Mouse (Mus musculus) granulocyte monocyte progenitor cell, adult 5-6 weeks (primary cell): ENCODE results near the gene Gbp7. TPM values are rescaled to one million over a fixed set of nuclear protein-coding genes. Genes with fewer than 3 reads are reported as not detected.
"Not testable (repeated sequence)": the region's sequence is repeated elsewhere in the genome, so short reads cannot be mapped to it uniquely, and the experiment has no call there.

Experiments used
- ATAC-seq: replicated peaks from 2 replicates; pipeline ENCODE4 v1.8.0; 2016; ENCODE audit warnings: mild to moderate bottlenecking, moderate TSS enrichment, inconsistent platforms; ENCODE audit not compliant: poor library complexity, severe bottlenecking
- total RNA-seq, 2 experiments: library from RNA; stranded (forward) in 1 of 2; stranded (reverse) in 1 of 2; fragments of 200-712, 200-1000 nt in 1 of 2; fragments of >200 nt in 1 of 2; fragmentation: Nextera tagmentation in 1 of 2; gene quantifications; 2 replicates each; pipeline ENCODE4 v1.2.3; 2014 to 2017

Gene Gbp7
- total RNA-seq, 2 experiments from 2014 or later: 14.2 to 24.3 TPM

- ATAC-seq: peak; percentile 90
Observed at GRCm38 (mm10) chr3:142560296-142560948, 30.3 kb downstream of the Gbp7 start.

- 0 out of 2 replicates have a peak, but pooled peaks have one; percentile 0 for ATAC-seq
Observed at GRCm38 (mm10) chr3:142561045-142561646, 31.0 kb downstream of the Gbp7 start.

GRCm38 (mm10) chr3:142561666-142562065, 31.5 kb downstream of the Gbp7 start:
- ATAC-seq: peak; percentile 11; the same call in 1 of the 2 replicates

- not testable (repeated sequence) for ATAC-seq
Observed at GRCm38 (mm10) chr3:142567490-142567889, 37.3 kb downstream of the Gbp7 start.

- ATAC-seq: no peak
Observed at GRCm38 (mm10) chr3:142570738-142571137, 40.6 kb downstream of the Gbp7 start.

- peak; percentile 97 for ATAC-seq
Observed at GRCm38 (mm10) chr3:142577108-142577507, 47.0 kb downstream of the Gbp7 start.

GRCm38 (mm10) chr3:142578342-142578741, 48.2 kb downstream of the Gbp7 start:
- no peak for ATAC-seq

- ATAC-seq: no peak
Observed at GRCm38 (mm10) chr3:142583067-142583466, 52.9 kb downstream of the Gbp7 start.

- ATAC-seq: no peak
Observed at GRCm38 (mm10) chr3:142587386-142587785, 57.2 kb downstream of the Gbp7 start.

- ATAC-seq: no peak
Observed at GRCm38 (mm10) chr3:142588888-142589287, 58.7 kb downstream of the Gbp7 start.

- peak; percentile 96 for ATAC-seq
Observed at GRCm38 (mm10) chr3:142590431-142591067, 60.4 kb downstream of the Gbp7 start.

GRCm38 (mm10) chr3:142594547-142594946, 64.4 kb downstream of the Gbp7 start, which contains the start of gene Gbp2b:
Gene Gbp2b, plus strand, starts transcription at chr3:142594847.
- ATAC-seq: no peak

GRCm38 (mm10) chr3:142597923-142598322, 67.8 kb downstream of the Gbp7 start:
- no peak for ATAC-seq

Other genes with a start within 250 kb of the Gbp7 start
- 17.5 and 25.7 TPM in 2 replicates for gene Pdlim5, start 134.6 kb upstream of the Gbp7 start, total RNA-seq (2014; fragmentation: Nextera tagmentation)
- 16.7 and 17.6 TPM in 2 replicates for gene Pdlim5, start 134.6 kb upstream of the Gbp7 start, total RNA-seq (2017)
- 5.2 and 11.1 TPM in 2 replicates for gene Gbp5, start 36.4 kb upstream of the Gbp7 start, total RNA-seq (2014; fragmentation: Nextera tagmentation)
- 9.4 and 11.3 TPM in 2 replicates for gene Gbp5, start 36.4 kb upstream of the Gbp7 start, total RNA-seq (2017)
- 54.0 and 85.4 TPM in 2 replicates for gene Gbp3, start 29.7 kb downstream of the Gbp7 start, total RNA-seq (2014; fragmentation: Nextera tagmentation)
- 71.1 and 77.3 TPM in 2 replicates for gene Gbp3, start 29.7 kb downstream of the Gbp7 start, total RNA-seq (2017)
- not detected in 2 replicates for gene Gbp2b, start 64.5 kb downstream of the Gbp7 start, total RNA-seq (2014; fragmentation: Nextera tagmentation)
- not detected in 2 replicates for gene Gbp2b, start 64.5 kb downstream of the Gbp7 start, total RNA-seq (2017)
- gene Gbp2, start 90.3 kb downstream of the Gbp7 start, total RNA-seq (2014; fragmentation: Nextera tagmentation): 7.1 and 9.0 TPM in 2 replicates
- gene Gbp2, start 90.3 kb downstream of the Gbp7 start, total RNA-seq (2017): 8.8 and 11.0 TPM in 2 replicates
- 33.4 and 57.5 TPM in 2 replicates for gene Kyat3, start 170.7 kb downstream of the Gbp7 start, total RNA-seq (2014; fragmentation: Nextera tagmentation)
- 34.3 and 45.1 TPM in 2 replicates for gene Kyat3, start 170.7 kb downstream of the Gbp7 start, total RNA-seq (2017)
- 66.2 and 75.2 TPM in 2 replicates for gene Gtf2b, start 234.7 kb downstream of the Gbp7 start, total RNA-seq (2014; fragmentation: Nextera tagmentation)
- gene Gtf2b, start 234.7 kb downstream of the Gbp7 start, total RNA-seq (2017): 127 and 139 TPM in 2 replicates